Mouse (Mus musculus) telencephalon, adult 2 months (tissue): ENCODE data around the gene Mapre1.
A peak's percentile ranks its signal among the peaks of the same experiment; 100 is the strongest.
"Not testable (repeated sequence)": the region's sequence is repeated elsewhere in the genome, so short reads cannot be mapped to it uniquely, and the experiment has no call there.

Experiments used
- DNase-seq: peaks from one replicate; pipeline ENCODE4 v3.0.0-alpha.2; 2011; ENCODE audit warnings: low read depth, low spot score

Gene Mapre1

GRCm38 (mm10) chr2:153740500-153741436 is at the start of gene Mapre1:
TSS of gene Mapre1 (plus strand) at chr2:153741274.
- peak; percentile 98 for DNase-seq

- DNase-seq, result not testable (repeated sequence)
These were observed 47.7 kb upstream of the Mapre1 start for GRCm38 (mm10) chr2:153693413-153693812.

GRCm38 (mm10) chr2:153694462-153695085 is 46.5 kb upstream of the Mapre1 start:
- DNase-seq, result no peak

- DNase-seq, result no peak
These were observed 44.7 kb upstream of the Mapre1 start, which contains the start of gene Dnmt3c for GRCm38 (mm10) chr2:153696352-153696751. TSS of gene Dnmt3c (plus strand) at chr2:153696652.

GRCm38 (mm10) chr2:153703389-153703788 is 37.7 kb upstream of the Mapre1 start:
- no peak for DNase-seq

GRCm38 (mm10) chr2:153710701-153711330 is 30.3 kb upstream of the Mapre1 start:
- DNase-seq, result no peak

- peak; percentile 34 for DNase-seq
These were observed 28.4 kb upstream of the Mapre1 start for GRCm38 (mm10) chr2:153712646-153713091.

- DNase-seq, result peak; percentile 39
These were observed 27.8 kb upstream of the Mapre1 start for GRCm38 (mm10) chr2:153713227-153713626.

GRCm38 (mm10) chr2:153717861-153718260 is 23.2 kb upstream of the Mapre1 start:
- DNase-seq, result not testable (repeated sequence)

- DNase-seq, result no peak
These were observed 18.0 kb upstream of the Mapre1 start for GRCm38 (mm10) chr2:153723098-153723497.

GRCm38 (mm10) chr2:153724424-153724823 is 16.6 kb upstream of the Mapre1 start:
- no peak for DNase-seq

- DNase-seq, result no peak
These were observed 16.2 kb upstream of the Mapre1 start for GRCm38 (mm10) chr2:153724871-153725270.

GRCm38 (mm10) chr2:153725291-153725690 is 15.8 kb upstream of the Mapre1 start:
- no peak for DNase-seq

- no peak for DNase-seq
These were observed 7.0 kb upstream of the Mapre1 start for GRCm38 (mm10) chr2:153734033-153734432.

- DNase-seq, result no peak
These were observed 477 bp downstream of the Mapre1 start for GRCm38 (mm10) chr2:153741437-153742065.

GRCm38 (mm10) chr2:153747994-153748393 is 6.9 kb downstream of the Mapre1 start:
- DNase-seq, result no peak

GRCm38 (mm10) chr2:153750363-153750762 is 9.3 kb downstream of the Mapre1 start:
- DNase-seq, result no peak

GRCm38 (mm10) chr2:153762121-153762520 is 21.0 kb downstream of the Mapre1 start:
- DNase-seq, result no peak

- no peak for DNase-seq
These were observed 26.4 kb downstream of the Mapre1 start for GRCm38 (mm10) chr2:153767484-153767883.

GRCm38 (mm10) chr2:153768881-153769280 is 27.8 kb downstream of the Mapre1 start:
- no peak for DNase-seq

- no peak for DNase-seq
These were observed 31.9 kb downstream of the Mapre1 start for GRCm38 (mm10) chr2:153772950-153773349.

GRCm38 (mm10) chr2:153775472-153775871 is 34.4 kb downstream of the Mapre1 start:
- DNase-seq, result no peak
